Mouse (Mus musculus): ENCODE measurements around the gene Iqgap2. TPM values are rescaled to one million over a fixed set of nuclear protein-coding genes. Genes with fewer than 3 reads are reported as not detected.

The Iqgap2 gene
- polyA plus RNA-seq, 1 experiment from 2014 or later, result 24.6 TPM

- no peaks in the 10 kb centered on the region for H3K9me3 ChIP-seq (ENCODE audit: low read length)
- no peak overlapping the region for H3K27ac ChIP-seq (ENCODE audit: low read depth)
- no peak overlapping the region for H3K9ac ChIP-seq (replicated peaks)
- no peak overlapping the region for H3K4me3 ChIP-seq (ENCODE audit: low read depth, low read length)
- 77% methylated on average over 4 of the region's 4 CpGs for WGBS (ENCODE audit: insufficient replicate concordance)
- no peak overlapping the region for H3K4me2 ChIP-seq (ENCODE audit: low read depth, low read length)
- H3K27me3 ChIP-seq (ENCODE audit: insufficient read depth, low read length), result no peaks in the 10 kb centered on the region
- no peaks in the 10 kb centered on the region for H3K4me1 ChIP-seq (ENCODE audit: insufficient read depth)
- no peaks in the 10 kb centered on the region; the same call in 1 of the 2 replicates for H3K36me3 ChIP-seq (replicated peaks; ENCODE audit: insufficient read depth, low read length)
- DNase-seq (no peak), ATAC-seq (no peak)
- TF ChIP-seq CTCF (IDR thresholded peaks at IDR 0.05; ENCODE audit: low read depth) (no peak), EP300 (IDR thresholded peaks at IDR 0.05; ENCODE audit: low read depth) (no peak)
Measured at GRCm38 (mm10) chr13:95818941-95819340, 72.8 kb downstream of the Iqgap2 start.

- ATAC-seq (no peak), DNase-seq (no peak)
- H3K9me3 ChIP-seq (ENCODE audit: low read length), result no peaks in the 10 kb centered on the region
- no peaks in the 10 kb centered on the region for H3K27me3 ChIP-seq (ENCODE audit: insufficient read depth, low read length)
- no peak overlapping the region for H3K9ac ChIP-seq (replicated peaks)
- H3K36me3 ChIP-seq (replicated peaks; ENCODE audit: insufficient read depth, low read length), result no peaks in the 10 kb centered on the region
- H3K4me1 ChIP-seq (ENCODE audit: insufficient read depth), result no peaks in the 10 kb centered on the region
- H3K4me3 ChIP-seq (ENCODE audit: low read depth, low read length), result no peak overlapping the region
- TF ChIP-seq EP300 (IDR thresholded peaks at IDR 0.05; ENCODE audit: low read depth), result no peak
- TF ChIP-seq CTCF (IDR thresholded peaks at IDR 0.05; ENCODE audit: low read depth), result no peak
- WGBS (ENCODE audit: insufficient replicate concordance), result 68% methylated on average over 3 of the region's 3 CpGs
- H3K27ac ChIP-seq (ENCODE audit: low read depth), result no peak overlapping the region
- no peak overlapping the region for H3K4me2 ChIP-seq (ENCODE audit: low read depth, low read length)
Measured at GRCm38 (mm10) chr13:95813643-95814042, 78.1 kb downstream of the Iqgap2 start.

- no peaks in the 10 kb centered on the region for H3K27me3 ChIP-seq (ENCODE audit: insufficient read depth, low read length)
- H3K36me3 ChIP-seq (replicated peaks; ENCODE audit: insufficient read depth, low read length), result no peaks in the 10 kb centered on the region
- ATAC-seq (no peak), DNase-seq (no peak)
- no peak for TF ChIP-seq EP300 (IDR thresholded peaks at IDR 0.05; ENCODE audit: low read depth)
- no peak for TF ChIP-seq CTCF (IDR thresholded peaks at IDR 0.05; ENCODE audit: low read depth)
- H3K4me1 ChIP-seq (ENCODE audit: insufficient read depth), result peaks cover 4% of the 10 kb centered on the region; the same call in 1 of the 2 replicates
- 61% methylated on average over 2 of the region's 2 CpGs for WGBS (ENCODE audit: insufficient replicate concordance)
- no peak overlapping the region for H3K9ac ChIP-seq (replicated peaks)
- H3K4me2 ChIP-seq (ENCODE audit: low read depth, low read length), result no peak overlapping the region
- no peak overlapping the region for H3K27ac ChIP-seq (ENCODE audit: low read depth)
- no peak overlapping the region for H3K4me3 ChIP-seq (ENCODE audit: low read depth, low read length)
- no peaks in the 10 kb centered on the region for H3K9me3 ChIP-seq (ENCODE audit: low read length)
Measured at GRCm38 (mm10) chr13:95810796-95811195, 80.9 kb downstream of the Iqgap2 start.

GRCm38 (mm10) chr13:95807106-95807750, 84.5 kb downstream of the Iqgap2 start:
- Histone ChIP-seq H3K4me2 (ENCODE audit: low read depth, low read length) (no peak overlapping the region), H3K36me3 (replicated peaks; ENCODE audit: insufficient read depth, low read length) (no peaks in the 10 kb centered on the region), H3K9me3 (ENCODE audit: low read length) (no peaks in the 10 kb centered on the region), H3K4me1 (ENCODE audit: insufficient read depth) (peaks cover 7% of the 10 kb centered on the region; the same call in 1 of the 2 replicates), H3K9ac (replicated peaks) (no peak overlapping the region), H3K27ac (ENCODE audit: low read depth) (no peak overlapping the region), H3K27me3 (ENCODE audit: insufficient read depth, low read length) (no peaks in the 10 kb centered on the region), H3K4me3 (ENCODE audit: low read depth, low read length) (no peak overlapping the region)
- no peak for DNase-seq
- no peak for ATAC-seq
- TF ChIP-seq EP300 (IDR thresholded peaks at IDR 0.05; ENCODE audit: low read depth) (no peak), CTCF (IDR thresholded peaks at IDR 0.05; ENCODE audit: low read depth) (no peak)
- 72% methylated on average over 5 of the region's 5 CpGs for WGBS (ENCODE audit: insufficient replicate concordance)

DNA sequence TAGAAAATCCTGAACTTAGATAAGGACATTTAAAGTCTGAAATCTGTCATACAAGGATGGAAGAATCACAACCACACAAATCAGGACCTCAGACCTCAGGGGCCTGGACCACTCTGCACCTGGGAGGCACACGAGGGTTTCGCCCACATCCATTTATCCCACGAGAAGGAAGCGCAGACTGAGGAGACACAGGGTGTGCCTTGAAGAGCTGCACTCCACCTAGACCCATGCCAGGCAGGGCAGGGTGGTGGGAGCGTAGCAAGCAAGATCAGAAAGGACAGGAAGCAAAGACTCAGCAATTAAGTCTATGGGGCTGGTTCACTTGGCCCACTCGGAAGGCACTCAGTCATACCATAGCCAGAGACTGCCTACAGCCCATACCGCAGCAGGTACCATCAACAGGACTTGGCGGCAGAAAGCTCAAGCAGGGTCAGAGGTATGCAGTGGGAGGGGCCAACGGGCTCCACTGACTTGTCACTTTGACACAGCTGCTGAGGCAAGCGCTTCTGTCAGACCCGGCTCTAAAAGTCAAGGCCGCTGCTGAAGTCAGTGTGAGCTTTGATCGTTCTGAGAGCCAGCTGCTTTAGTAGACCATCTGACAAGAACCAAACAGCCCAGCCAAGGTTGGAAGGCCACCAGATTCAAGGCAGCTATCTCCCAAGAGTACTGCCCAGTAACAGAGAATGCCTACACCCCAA, 86.1 kb downstream of the Iqgap2 start:
- H3K9ac ChIP-seq (replicated peaks), result no peak overlapping the region
- no peak overlapping the region for H3K4me2 ChIP-seq (ENCODE audit: low read depth, low read length)
- peak overlapping the region; percentile 59 for H3K27ac ChIP-seq (ENCODE audit: low read depth)
- no peaks in the 10 kb centered on the region for H3K9me3 ChIP-seq (ENCODE audit: low read length)
- peak; percentile 68 for DNase-seq
- peak; percentile 94 for ATAC-seq
- H3K27me3 ChIP-seq (ENCODE audit: insufficient read depth, low read length), result no peaks in the 10 kb centered on the region
- 56% methylated on average over 13 of the region's 13 CpGs for WGBS (ENCODE audit: insufficient replicate concordance)
- no peak for TF ChIP-seq EP300 (IDR thresholded peaks at IDR 0.05; ENCODE audit: low read depth)
- no peak for TF ChIP-seq CTCF (IDR thresholded peaks at IDR 0.05; ENCODE audit: low read depth)
- no peaks in the 10 kb centered on the region for H3K36me3 ChIP-seq (replicated peaks; ENCODE audit: insufficient read depth, low read length)
- H3K4me3 ChIP-seq (ENCODE audit: low read depth, low read length), result no peak overlapping the region
- peaks cover 7% of the 10 kb centered on the region; the same call in 1 of the 2 replicates for H3K4me1 ChIP-seq (ENCODE audit: insufficient read depth)

GRCm38 (mm10) chr13:95804113-95804512, 87.6 kb downstream of the Iqgap2 start:
- Histone ChIP-seq H3K4me2 (ENCODE audit: low read depth, low read length) (no peak overlapping the region), H3K4me3 (ENCODE audit: low read depth, low read length) (no peak overlapping the region), H3K9ac (replicated peaks) (no peak overlapping the region), H3K27me3 (ENCODE audit: insufficient read depth, low read length) (no peaks in the 10 kb centered on the region), H3K9me3 (ENCODE audit: low read length) (no peaks in the 10 kb centered on the region), H3K4me1 (ENCODE audit: insufficient read depth) (peaks cover 7% of the 10 kb centered on the region; the same call in 1 of the 2 replicates), H3K36me3 (replicated peaks; ENCODE audit: insufficient read depth, low read length) (no peaks in the 10 kb centered on the region), H3K27ac (ENCODE audit: low read depth) (no peak overlapping the region)
- ATAC-seq, result no peak
- no peak for DNase-seq
- WGBS (ENCODE audit: insufficient replicate concordance), result 56% methylated on average over 6 of the region's 6 CpGs
- TF ChIP-seq CTCF (IDR thresholded peaks at IDR 0.05; ENCODE audit: low read depth) (no peak), EP300 (IDR thresholded peaks at IDR 0.05; ENCODE audit: low read depth) (no peak)

Data from liver, postnatal 0 days (tissue).